Mouse (Mus musculus) spleen, embryonic (tissue): ENCODE measurements around the gene Tmem104.

Experiments used
- CTCF ChIA-PET: fragments of 350-600 bp; sonication (Branson Sonifier 250); formaldehyde crosslinking; loops from one replicate; lab custom pipeline; 2022; lab: Charles Lee

The Tmem104 gene

DNA sequence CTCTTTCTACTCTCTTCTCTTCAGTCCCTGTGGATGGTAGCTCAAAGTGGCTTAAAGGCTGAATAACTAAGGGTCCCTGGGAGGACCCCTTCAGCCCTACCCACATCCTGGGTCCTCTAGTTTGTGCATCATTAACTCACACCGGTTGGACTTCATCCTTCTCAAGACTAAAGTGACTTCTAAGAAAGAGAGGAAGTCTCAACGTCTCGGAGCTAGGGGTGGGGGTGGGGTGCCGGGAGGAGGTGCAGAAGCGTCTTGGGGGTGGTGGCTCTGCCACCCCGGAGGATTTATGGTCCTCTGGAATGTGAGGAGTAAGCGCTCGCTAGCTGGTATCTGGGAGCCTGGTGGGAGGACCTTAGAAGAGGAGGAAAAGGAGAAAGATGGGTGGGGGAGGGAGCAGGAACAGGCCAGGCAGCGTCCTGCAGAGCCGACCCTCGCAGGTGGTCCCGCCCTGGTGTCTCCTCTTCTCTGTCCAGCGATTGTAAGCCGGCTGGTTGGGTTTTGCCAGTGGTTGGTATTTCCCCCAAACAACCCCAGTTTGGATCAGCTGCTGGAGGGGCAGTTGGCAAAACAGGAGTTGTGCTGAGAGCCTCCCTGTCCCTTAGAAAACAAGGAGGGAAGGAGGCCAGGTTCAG is 22.8 kb upstream of the Tmem104 start:
- CTCF ChIA-PET = interaction anchor here (0.7 to 1.2 kb wide), 2 partner anchors 40 to 111 kb away, joined by 3 to 8 read pairs; no protein-coding TSS in a partner anchor

DNA sequence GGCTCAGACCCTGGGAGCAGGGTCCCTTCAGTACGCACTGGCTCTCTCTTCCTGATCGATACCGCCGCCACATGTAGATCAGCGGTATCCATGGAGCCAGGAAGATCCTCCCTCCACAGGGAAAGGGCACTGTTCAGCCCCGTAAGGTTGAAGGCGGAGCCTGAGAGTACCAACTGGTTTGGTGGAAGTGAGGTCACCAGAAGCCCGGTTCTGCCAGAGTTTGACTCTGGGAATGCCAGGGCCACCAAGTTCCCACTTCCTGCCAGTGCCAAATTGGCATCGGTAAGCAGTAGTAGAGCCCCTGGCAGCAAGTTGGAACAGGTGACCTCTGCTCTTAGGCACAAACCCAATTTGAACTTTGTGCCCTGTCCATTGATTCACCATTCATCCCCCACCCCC is 22.3 kb upstream of the Tmem104 start:
- CTCF ChIA-PET = no interaction called here

DNA sequence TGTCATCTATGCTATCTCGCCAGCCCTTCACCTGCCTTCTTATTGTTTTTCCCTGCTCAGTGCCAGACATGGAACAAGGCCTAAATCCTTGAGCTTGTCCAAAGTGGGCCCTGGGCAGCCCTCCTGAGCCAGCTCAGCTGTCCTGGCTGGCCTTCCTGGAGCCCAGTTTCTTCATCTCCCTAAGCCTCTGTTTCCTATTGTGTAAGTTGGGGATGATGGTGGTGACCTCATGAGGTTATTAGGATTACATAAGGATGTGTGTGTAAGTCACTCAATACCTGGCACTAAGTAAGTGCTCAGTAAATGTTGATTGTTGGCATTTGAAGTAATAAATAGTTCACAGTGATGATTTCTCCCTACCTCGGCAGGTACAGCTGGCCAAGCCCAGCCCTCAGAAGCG is 20.5 kb upstream of the Tmem104 start:
- CTCF ChIA-PET = no interaction called here

DNA sequence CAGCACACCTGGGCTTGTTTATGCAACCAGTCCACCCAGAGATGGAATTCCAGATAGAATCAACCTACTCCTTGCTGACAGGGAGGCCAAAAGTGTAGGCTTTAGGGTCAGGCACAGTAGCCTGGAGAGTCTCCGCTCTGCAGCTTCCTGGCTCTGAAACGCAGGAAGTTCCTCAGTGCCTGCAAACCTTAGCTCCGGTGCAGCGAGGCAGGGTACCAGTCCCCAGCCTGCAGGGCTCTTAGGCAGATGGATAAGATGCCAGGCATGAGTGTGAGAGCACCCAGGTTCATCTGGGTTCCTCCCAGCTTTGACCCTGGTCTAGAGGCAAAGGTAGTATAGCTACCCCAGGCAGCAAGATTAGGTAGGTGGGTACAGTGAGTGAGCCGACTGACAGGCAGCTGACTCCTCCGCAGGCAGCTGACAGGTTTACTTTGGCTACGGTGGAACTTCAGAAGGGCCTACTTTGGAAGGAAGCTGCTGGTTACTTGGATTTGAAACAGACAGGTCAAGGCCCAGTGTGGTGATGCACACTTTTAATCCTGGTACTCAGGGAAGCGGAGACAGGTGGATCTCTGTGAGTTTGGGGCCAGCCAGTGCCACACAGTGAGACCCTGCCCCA is 19.5 kb upstream of the Tmem104 start:
- CTCF ChIA-PET = interaction anchor here (0.5 kb wide), 1 partner anchor 27 kb away, joined by 4 read pairs; no protein-coding TSS in a partner anchor

DNA sequence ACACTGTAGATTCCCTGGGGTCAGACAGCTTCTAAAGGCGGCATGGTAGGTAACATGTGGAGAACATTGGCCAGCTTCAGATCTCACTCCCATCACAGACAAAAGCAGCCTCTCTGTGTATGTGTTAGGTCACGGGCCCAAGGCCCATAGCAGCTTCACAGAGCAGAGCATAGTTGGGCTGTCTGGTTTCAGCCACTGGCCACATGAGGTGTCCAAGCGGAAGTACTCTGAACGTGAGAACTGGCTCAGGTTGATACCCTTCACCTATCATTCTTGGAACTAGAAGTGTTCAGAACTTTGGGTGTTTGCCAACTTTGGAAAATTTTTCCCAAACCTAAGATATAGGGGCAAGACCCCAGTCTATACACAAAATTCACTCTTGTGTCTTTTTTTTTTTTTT is 17.9 kb upstream of the Tmem104 start:
- CTCF ChIA-PET = no interaction called here

DNA sequence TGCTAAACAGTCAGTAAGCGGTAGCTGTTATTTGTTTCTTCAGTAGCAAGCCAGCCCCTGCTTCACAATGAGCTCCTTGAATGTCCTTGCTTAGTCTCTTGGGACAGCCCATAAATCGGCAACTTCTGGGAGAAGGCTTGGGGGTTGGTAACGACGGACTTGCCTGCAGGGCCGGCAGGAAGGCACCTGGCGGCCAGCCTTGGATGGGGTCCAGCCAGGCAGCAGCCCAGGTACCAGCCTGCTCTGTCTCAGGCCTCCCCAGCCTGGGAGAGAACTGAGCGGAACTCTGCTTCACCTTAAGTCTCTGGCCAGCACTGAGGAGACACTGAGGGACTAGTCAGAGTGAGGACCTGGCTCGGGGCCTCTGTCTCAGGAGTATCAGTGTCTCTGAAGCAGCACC is 16.2 kb upstream of the Tmem104 start:
- CTCF ChIA-PET = no interaction called here

DNA sequence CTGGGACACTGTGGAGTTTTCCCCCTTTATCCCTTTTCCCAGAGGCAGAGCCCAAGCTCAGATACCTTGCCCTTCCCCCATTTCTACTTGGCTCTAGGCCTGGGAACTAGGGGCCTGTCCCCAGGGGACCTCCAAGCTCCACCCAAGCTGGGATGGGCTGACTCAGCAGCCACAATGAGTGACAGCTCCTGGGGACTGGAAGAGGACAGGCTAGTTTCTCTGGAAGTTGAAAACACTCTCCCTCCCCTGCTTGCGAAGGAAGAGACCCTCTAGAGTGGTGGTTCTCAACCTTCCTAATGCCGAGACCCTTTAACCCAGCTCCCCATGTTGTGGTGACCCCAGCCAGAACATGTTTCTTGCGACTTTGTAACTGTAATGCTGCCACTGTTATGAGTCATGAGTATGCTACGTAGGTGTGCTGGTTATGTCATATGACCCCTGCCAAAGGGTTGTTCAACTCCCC is 14.4 kb upstream of the Tmem104 start:
- CTCF ChIA-PET = no interaction called here

DNA sequence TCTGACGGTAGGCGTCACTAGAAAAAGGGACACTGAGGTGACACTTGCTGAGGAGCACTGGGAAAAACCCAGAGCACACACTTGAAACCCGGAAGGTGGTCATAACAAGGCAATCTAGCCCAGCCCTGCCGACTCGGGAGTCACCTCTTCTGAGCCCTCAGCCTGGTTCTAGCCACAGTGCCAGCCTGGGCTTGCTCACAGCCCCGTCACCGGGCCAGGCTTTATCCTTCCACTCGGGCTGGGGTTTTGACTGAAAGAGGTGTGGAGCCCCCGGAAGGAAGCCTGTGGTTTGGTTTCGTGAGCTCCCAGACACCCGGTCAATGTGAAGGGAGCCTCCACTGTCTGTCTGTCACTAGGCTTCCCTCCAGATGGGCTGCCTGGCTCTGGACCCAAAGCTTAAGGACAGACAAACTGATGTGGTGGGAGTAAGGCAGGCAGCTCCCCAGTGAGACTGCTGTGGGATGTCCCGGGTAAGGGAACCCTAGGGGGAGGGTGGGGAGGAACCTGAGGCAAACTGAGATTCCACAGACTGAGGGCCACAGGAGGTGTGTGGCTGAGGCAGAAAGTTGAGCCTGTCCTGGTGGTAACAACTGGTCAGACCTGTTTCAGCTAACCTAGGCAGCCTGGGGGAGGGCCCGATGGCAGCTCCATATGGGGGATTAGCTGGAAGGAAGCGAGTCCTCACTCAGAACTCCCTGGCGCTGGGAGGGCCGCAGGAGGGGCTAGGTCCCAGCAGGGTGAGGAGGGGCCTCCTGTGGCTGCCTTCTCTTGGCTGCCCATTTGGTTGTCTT is 13.5 kb upstream of the Tmem104 start:
- CTCF ChIA-PET = interaction anchor here (0.7 to 0.8 kb wide), 2 partner anchors 8 to 81 kb away, joined by 3 to 8 read pairs; no protein-coding TSS in a partner anchor

DNA sequence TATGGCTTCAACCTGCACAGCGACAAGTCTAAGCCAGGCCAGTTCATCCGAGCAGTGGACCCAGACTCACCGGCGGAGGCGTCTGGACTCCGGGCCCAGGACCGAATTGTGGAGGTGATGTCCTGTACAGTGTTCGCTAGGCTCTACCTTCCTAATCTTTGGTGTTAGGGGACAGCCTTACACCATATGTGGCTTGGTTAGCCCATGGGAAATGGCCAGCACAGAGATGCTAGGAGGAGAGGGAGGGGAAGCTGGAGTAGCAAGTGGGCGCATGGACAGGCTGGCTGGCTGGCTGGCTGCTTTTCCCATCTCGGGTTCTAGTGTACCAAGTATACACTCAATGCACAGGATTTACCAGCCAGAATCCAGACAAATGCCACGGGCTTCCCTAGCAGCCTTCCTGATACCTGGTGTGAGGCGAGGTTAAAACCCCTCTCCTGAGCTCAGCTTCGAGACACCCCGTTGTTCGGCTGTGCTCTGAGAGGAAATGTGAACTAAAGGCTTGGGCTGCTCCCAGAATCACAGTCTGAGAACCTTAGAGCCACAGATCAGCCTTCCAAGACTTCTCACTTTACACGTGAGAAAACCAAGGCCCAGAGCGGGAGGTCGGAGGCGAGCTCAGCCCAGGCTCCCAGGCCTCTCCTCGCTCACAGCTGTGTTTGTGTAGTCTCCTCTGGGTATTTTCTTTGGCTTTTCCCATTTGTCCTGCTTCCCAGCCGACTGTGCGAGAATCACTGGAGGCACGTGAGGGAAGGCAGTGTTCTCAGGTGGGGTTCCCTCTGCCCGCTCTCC is 10.7 kb upstream of the Tmem104 start:
- CTCF ChIA-PET = no interaction called here

DNA sequence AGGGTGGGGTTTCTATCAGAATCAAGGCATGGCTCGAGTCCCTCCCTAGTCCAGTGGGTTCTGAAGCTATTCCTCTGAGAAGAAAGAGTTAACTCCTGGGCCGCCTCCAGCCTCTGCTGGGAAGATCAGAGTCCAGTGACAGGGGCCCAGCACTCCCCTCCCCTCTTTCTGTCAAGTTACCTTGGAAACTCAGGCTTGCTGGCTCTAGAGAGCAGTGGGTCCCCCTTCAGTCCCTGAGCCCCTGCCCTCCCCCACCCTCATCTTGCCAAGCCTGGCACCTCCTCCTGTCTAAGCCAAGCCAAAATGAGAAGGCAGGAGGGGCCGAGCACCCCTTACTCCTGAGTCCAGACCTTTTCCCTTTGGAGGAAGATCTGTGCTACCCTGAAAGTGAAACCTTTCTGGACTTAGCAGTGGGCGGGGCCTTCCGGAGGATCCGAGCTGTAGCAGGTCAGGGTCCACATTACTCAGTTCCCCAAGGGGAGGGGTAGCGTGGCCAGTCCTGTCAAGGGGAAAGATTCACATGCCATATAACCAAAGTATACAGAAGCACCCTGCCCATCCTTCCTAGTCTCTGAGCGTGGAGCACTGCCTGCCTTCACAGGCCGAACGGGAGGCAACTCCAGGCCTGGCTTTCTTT is 9.6 kb upstream of the Tmem104 start:
- CTCF ChIA-PET = no interaction called here

DNA sequence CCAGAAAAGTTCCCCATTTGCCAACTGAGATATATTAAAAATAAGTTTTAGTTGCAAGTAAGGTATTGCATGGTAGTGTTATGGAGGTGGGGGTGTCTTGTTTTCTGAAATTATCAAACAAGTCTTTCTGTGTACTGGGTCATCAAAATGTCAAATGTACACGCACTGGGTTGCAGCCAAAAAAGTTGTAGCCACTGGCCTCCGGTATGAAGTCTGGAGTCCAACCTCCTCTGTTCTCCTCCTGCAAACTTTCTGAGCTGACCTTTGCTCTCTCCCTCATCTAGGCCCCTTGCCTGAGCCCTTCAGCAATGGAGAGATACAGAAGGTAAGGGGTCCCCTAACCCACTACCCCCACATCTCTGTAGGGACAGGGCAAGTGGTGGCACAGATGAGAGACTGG is 8.5 kb upstream of the Tmem104 start:
- CTCF ChIA-PET = no interaction called here

DNA sequence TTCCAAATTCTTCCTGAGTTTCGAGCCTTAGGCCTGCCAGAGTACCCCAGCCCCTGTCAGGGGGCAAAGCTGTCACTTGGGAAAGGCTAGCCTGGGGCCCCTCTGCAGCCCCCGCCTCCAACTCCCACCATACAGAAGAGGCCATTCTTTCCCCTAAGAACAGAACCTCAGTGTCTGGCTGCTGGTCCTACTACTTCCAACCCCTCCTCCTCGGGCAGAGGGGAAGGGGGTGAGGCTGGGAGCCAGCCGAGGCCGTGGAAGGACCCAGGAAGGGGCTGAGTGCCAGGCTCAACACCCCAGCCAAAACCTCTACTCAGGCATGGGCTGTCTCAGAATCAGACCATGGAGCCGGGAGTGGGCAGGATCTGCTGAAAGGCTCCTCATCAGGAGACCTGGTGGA is 8.1 kb upstream of the Tmem104 start:
- CTCF ChIA-PET = no interaction called here

DNA sequence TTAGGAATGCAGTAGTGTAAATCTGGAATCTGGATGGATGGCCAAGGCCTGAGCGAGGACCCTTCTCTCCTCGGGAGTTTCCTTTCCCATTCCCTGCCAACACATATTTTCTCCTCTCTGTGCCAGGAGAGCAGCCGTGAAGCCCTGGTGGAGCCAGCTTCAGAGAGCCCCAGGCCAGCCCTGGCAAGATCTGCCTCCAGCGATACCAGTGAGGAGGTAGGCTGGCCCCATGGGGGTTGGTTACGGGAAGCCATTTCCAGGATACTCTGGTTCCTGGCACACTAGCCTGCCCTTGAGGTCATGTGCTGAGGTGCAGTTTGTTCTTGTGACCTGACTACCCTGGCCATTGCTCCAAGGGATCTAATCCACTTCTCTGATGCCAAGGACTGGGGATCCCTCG is 7.4 kb upstream of the Tmem104 start:
- CTCF ChIA-PET = no interaction called here

DNA sequence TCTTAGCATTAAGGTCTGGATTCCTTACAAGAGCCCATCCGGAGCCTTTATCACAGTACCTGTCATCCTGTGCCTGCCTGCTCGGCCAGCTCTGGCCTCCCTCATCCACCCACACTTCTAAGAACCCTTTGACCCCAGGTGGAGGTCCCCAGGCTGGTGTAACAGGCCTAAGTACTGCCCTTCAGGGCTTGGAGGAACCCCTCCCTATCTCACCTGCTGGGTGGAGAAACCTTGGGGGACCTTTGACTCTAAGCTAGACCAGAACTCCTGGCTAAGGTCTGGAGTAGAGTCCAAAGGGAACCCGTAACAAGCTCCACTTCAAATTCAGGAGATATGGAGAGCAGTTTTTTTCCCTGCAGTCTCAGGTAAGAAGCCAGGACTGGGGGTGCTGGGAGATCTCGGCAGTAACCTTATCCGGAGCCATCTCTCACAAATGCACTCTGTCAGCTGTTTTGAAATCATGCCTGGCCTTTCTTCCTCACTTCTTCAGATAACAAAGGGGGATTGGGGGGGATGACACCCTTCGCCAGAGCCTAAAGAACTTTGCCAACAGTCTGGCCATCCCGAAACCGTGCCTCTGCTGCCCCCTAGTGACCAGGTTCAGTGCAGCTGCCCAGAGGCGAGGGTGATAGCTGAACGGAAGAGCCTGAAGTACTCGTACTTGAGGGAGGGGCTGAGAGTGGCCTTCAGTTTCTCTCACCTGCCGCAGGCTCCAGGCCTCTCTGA is 5.2 kb upstream of the Tmem104 start:
- CTCF ChIA-PET = interaction anchor here (0.7 to 1.4 kb wide), 7 partner anchors 8 to 791 kb away, joined by 3 to 5 read pairs (median 4); no protein-coding TSS in a partner anchor

DNA sequence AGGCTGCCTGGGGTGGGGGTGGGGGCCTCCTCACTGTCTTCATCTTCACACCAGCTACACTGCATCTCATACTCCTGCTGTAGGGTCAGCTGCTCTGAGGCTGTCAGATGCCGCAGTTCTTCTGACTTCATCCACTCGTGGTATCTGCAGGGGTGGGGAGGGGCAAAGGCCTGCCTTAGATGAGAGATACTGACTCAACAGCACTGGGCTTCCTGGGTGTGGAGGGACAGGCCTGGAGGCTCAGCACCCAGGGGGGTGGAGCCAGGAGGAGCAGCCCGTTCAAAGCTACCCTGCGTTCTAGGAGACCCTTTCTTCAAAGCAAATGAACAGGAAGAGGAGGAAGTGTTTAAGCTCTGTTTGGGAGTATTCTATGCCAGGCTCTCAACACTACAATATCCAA is 2.3 kb upstream of the Tmem104 start:
- CTCF ChIA-PET = interaction anchor here (2.0 kb wide), 1 partner anchor 24 kb away, joined by 6 read pairs; no protein-coding TSS in a partner anchor

DNA sequence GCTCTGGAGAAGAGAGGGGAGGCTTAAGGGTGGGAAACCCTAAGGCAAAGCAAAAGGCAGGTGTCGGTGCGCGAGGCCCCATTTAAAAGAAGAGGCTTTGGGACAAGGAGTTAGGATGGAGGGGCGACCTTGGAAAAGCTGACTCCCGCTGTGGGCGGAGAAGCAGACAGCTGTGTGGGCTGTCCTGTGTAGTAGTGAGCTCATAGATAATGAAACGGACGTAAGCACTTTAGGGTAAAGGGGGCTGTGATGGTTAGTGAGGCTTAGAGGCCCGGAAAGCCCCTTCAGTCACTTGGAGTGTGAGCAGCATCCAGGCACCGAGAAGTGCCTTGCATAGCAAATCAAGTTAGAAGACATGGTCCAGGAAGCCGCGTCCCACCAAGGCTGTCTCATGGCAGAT is 406 bp downstream of the Tmem104 start, which contains the start of gene Nat9:
Gene Nat9, minus strand, starts transcription at position 167 of the 400 bp plus-strand sequence.
- CTCF ChIA-PET = interaction anchor here (0.5 kb wide), 2 partner anchors 26 to 60 kb away, joined by 3 to 4 read pairs; no protein-coding TSS in a partner anchor

DNA sequence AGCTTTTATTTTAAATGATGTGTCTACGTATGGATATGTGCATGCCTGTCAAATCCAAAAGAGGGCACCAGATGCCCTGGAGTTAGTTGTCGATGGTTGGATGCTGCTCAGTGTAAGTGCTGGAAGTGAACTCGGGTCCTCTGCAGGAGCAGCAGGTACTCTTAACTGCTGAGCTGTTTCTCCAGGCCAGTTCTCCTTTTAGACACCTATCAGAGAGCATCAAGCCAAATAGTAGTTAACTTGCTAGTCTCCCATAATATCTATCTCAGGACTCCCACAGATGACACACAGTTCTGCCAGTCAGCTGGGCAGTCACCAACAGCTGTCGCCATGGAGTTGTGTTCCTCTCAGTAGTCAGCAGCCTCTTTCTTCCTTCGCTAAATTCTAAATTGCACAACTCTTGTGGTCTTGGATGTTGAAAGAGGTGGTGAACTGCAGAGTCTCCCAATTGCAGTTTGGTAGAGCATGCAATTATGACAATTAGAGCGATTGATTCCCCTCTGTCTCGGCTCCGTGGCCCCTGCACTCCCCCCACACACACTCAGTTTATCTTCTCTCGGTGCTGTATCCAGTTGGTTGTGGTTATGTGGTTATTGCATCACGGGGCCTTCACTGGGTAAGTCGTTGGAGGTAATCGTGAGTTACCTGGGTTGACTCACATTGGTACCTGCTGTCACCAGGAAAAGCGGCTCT is 1.4 kb downstream of the Tmem104 start:
- CTCF ChIA-PET = interaction anchor here (0.5 to 0.6 kb wide), 2 partner anchors 27 to 40 kb away, joined by 3 read pairs; no protein-coding TSS in a partner anchor

DNA sequence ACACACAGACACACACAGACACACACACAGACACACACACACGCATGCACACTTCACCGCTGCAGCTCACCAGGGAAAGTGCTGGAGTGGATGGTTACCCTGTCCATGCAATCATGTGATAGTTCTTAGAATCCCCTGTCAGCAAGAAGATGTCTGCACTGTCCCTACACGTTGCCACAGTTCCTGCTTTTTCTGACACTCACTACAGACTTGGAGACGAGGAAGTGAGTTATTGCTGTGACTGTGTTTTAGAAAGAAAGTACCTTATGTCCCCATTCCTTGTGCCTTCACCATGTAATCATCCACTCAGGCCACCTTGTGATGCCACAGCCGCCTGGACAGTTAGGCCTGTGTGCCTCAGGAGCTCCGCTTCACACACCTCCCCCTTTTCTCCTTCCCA is 2.0 kb downstream of the Tmem104 start:
- CTCF ChIA-PET = no interaction called here

DNA sequence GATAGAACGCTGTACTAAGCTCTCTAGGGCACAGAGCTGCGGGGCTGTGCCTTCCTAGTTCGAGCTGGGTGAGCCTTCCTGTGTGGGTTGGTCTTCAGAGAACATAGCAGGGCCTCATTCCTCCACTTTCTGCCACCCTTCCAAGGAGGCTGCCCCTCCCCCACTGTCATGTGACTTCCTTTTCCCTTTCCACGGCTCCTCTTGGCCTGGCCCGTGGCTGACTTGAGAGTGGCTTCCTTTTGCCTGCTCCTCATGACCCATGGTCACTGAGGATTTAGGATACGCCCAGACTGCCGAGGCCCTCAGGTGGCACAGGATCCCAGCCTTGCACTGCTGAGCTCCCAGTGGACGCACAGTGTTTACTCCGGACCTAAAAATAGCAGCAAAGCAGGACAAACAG is 4.9 kb downstream of the Tmem104 start:
- CTCF ChIA-PET = no interaction called here
